Mouse (Mus musculus): ENCODE data around the gene Htra2.

DNA sequence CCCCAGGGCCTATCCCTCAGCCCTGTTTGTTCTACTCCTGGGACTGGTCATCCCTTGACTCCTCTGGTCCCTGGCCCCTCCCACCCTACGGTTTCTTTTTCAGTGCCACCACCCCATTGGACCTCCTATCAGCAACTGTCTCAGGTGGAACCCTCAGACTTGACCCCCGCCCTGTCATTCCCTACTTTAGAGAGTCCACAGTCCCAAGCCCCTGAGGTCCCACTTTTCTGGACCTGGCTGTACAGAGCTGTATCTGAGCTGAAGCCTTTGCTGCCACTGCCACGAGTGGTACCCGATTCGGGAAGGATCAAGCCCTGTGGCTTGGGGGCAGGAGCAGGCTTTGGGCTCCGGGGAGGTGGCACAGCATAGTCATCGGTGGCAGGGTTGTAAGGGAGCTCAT lies 24.0 kb downstream of the Htra2 start:
- TF ChIP-seq EP300 (IDR thresholded peaks at IDR 0.05) (no peak), CTCF (IDR thresholded peaks at IDR 0.05) (no peak)
